Mouse (Mus musculus) layer of hippocampus, adult 9-10 months (tissue): ENCODE data around the gene Rcl1.

Source experiments
- DNase-seq: peaks from one replicate; pipeline ENCODE4 v3.0.0; 2022; ENCODE audit warnings: low spot score

Gene Rcl1

GRCm38 (mm10) chr19:29113746-29114649 is 12.8 kb downstream of the Rcl1 start:
- no peak for DNase-seq

GRCm38 (mm10) chr19:29116796-29117195 is 15.6 kb downstream of the Rcl1 start:
- DNase-seq = no peak

GRCm38 (mm10) chr19:29118196-29118595 is 17.0 kb downstream of the Rcl1 start:
- DNase-seq = no peak

GRCm38 (mm10) chr19:29120311-29120710 is 19.1 kb downstream of the Rcl1 start:
- no peak for DNase-seq

GRCm38 (mm10) chr19:29121394-29121793 is 20.2 kb downstream of the Rcl1 start:
- DNase-seq = no peak

- no peak for DNase-seq
Measured at GRCm38 (mm10) chr19:29124886-29125585, 23.9 kb downstream of the Rcl1 start.

GRCm38 (mm10) chr19:29126347-29127015 is 25.3 kb downstream of the Rcl1 start:
- DNase-seq = no peak

- no peak for DNase-seq
Measured at GRCm38 (mm10) chr19:29127331-29127730, 26.2 kb downstream of the Rcl1 start.

GRCm38 (mm10) chr19:29128217-29128616 is 27.0 kb downstream of the Rcl1 start:
- no peak for DNase-seq

- no peak for DNase-seq
Measured at GRCm38 (mm10) chr19:29129551-29129950, 28.4 kb downstream of the Rcl1 start.

GRCm38 (mm10) chr19:29131171-29131570 is 30.0 kb downstream of the Rcl1 start:
- DNase-seq = no peak

- DNase-seq = no peak
Measured at GRCm38 (mm10) chr19:29134293-29134692, 33.1 kb downstream of the Rcl1 start.

GRCm38 (mm10) chr19:29135172-29135736 is 34.1 kb downstream of the Rcl1 start:
- no peak for DNase-seq

GRCm38 (mm10) chr19:29138546-29139270 is 37.5 kb downstream of the Rcl1 start:
- DNase-seq = no peak

GRCm38 (mm10) chr19:29139699-29140456 is 38.7 kb downstream of the Rcl1 start:
- no peak for DNase-seq

- DNase-seq = no peak
Measured at GRCm38 (mm10) chr19:29140933-29141332, 39.8 kb downstream of the Rcl1 start.

GRCm38 (mm10) chr19:29142307-29142706 is 41.1 kb downstream of the Rcl1 start:
- DNase-seq = no peak

- no peak for DNase-seq
Measured at GRCm38 (mm10) chr19:29145421-29145820, 44.2 kb downstream of the Rcl1 start.

- no peak for DNase-seq
Measured at GRCm38 (mm10) chr19:29146820-29147219, 45.6 kb downstream of the Rcl1 start.

- DNase-seq = no peak
Measured at GRCm38 (mm10) chr19:29149583-29149982, 48.4 kb downstream of the Rcl1 start.

- no peak for DNase-seq
Measured at GRCm38 (mm10) chr19:29150038-29150437, 48.9 kb downstream of the Rcl1 start.
